Mouse (Mus musculus) spleen, adult 2 months (tissue): ENCODE measurements around the gene Zkscan3.

Source experiments
- CTCF ChIP-seq: fragments of 200-500 bp; IDR thresholded peaks from 2 replicates; pipeline ENCODE4 v1.5.1; 2011; ENCODE audit warnings: mild to moderate bottlenecking, inconsistent platforms; ENCODE audit not compliant: insufficient read depth, insufficient read length, insufficient replicate concordance; ENCODE audit errors: extremely low read depth
- POLR2A ChIP-seq: fragments of 200-500 bp; IDR thresholded peaks from 2 replicates; pipeline ENCODE4 v1.6.1; 2011; ENCODE audit warnings: low read depth, low read length, inconsistent platforms

DNA sequence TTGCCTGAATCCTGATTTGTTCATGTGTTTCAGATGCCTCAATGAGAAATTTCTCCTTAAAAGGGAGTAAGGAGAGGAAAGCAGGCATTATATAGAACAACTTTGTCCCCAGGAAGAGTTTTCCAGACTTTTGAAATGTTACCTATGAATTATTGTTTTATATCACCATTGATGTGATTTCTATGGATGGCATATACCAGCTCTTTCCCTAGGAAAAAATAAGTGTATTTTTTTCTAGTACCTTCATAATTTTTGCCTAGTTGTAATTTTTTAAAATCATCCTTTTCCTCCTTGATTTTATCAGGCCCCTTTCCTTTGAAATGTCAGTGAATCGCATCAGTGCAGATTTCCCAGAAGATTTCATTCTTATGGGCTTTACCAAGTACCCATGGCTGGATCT is 55.9 kb downstream of the Zkscan3 start, which contains the start of gene Olfr1367:
- TF ChIP-seq CTCF, result no peak
- no peak for TF ChIP-seq POLR2A
